Mouse (Mus musculus) cerebral cortex, adult 2 months (tissue): ENCODE results near the gene Peak1.

Experiments
- WGBS: fragments of 180-500 bp; shearing (Covaris S2); methylation state at CpG from one replicate; pipeline ENCODE4 v1.1.7; 2018; 5-methylcytosine and 5-hydroxymethylcytosine counted together

The Peak1 gene

GRCm38 (mm10) chr9:56243885-56244284 is 174.0 kb downstream of the Peak1 start:
- 92% methylated on average over 7 of the region's 7 CpGs for WGBS

GRCm38 (mm10) chr9:56242686-56243085 is 175.2 kb downstream of the Peak1 start:
- WGBS, result 53% methylated on average over 3 of the region's 3 CpGs

GRCm38 (mm10) chr9:56241076-56241475 is 176.8 kb downstream of the Peak1 start:
- WGBS, result 92% methylated on average over 5 of the region's 5 CpGs

- WGBS, result 16% methylated on average over 6 of the region's 6 CpGs
These were observed 182.0 kb downstream of the Peak1 start for GRCm38 (mm10) chr9:56235871-56236298.

- 71% methylated on average over 5 of the region's 5 CpGs for WGBS
These were observed 182.6 kb downstream of the Peak1 start for GRCm38 (mm10) chr9:56235281-56235680.

GRCm38 (mm10) chr9:56234561-56234960 is 183.3 kb downstream of the Peak1 start:
- WGBS, result 73% methylated on average over 3 of the region's 3 CpGs

- WGBS, result 88% methylated on average over 2 of the region's 2 CpGs
These were observed 184.6 kb downstream of the Peak1 start for GRCm38 (mm10) chr9:56233316-56233715.

GRCm38 (mm10) chr9:56227626-56228025 is 190.2 kb downstream of the Peak1 start:
- 93% methylated on average over 7 of the region's 7 CpGs for WGBS

- 26% methylated on average over 45 of the region's 45 CpGs for WGBS
These were observed 194.3 kb downstream of the Peak1 start for GRCm38 (mm10) chr9:56223429-56224051.

GRCm38 (mm10) chr9:56218860-56219259 is 199.0 kb downstream of the Peak1 start:
- WGBS, result 93% methylated on average over 2 of the region's 2 CpGs

GRCm38 (mm10) chr9:56218043-56218442 is 199.8 kb downstream of the Peak1 start:
- WGBS, result 76% methylated on average over 2 of the region's 2 CpGs

- 30% methylated on average over 1 of the region's 1 CpGs for WGBS
These were observed 200.5 kb downstream of the Peak1 start for GRCm38 (mm10) chr9:56217386-56217785.

GRCm38 (mm10) chr9:56213451-56214291 is 204.2 kb downstream of the Peak1 start:
- WGBS, result 15% methylated on average over 11 of the region's 11 CpGs

GRCm38 (mm10) chr9:56208817-56209216 is 209.1 kb downstream of the Peak1 start:
- whole genome bisulfite sequencing, result 86% methylated on average over 8 of the region's 8 CpGs

GRCm38 (mm10) chr9:56207516-56207915 is 210.4 kb downstream of the Peak1 start:
- WGBS, result 76% methylated on average over 5 of the region's 5 CpGs

- WGBS, result 89% methylated on average over 10 of the region's 10 CpGs
These were observed 210.8 kb downstream of the Peak1 start for GRCm38 (mm10) chr9:56207083-56207482.

- 76% methylated on average over 11 of the region's 11 CpGs for WGBS
These were observed 212.5 kb downstream of the Peak1 start for GRCm38 (mm10) chr9:56205336-56205735.

GRCm38 (mm10) chr9:56204316-56204715 is 213.6 kb downstream of the Peak1 start:
- WGBS, result 98% methylated on average over 4 of the region's 4 CpGs

GRCm38 (mm10) chr9:56200645-56201314 is 217.1 kb downstream of the Peak1 start:
- 47% methylated on average over 14 of the region's 14 CpGs for WGBS

- WGBS, result 69% methylated on average over 2 of the region's 2 CpGs
These were observed 217.7 kb downstream of the Peak1 start for GRCm38 (mm10) chr9:56200200-56200599.

- WGBS, result 87% methylated on average over 4 of the region's 4 CpGs
These were observed 220.9 kb downstream of the Peak1 start for GRCm38 (mm10) chr9:56196921-56197320.

GRCm38 (mm10) chr9:56195193-56195592 is 222.7 kb downstream of the Peak1 start:
- WGBS, result 72% methylated on average over 3 of the region's 3 CpGs
